Mouse (Mus musculus): ENCODE results near the gene Itsn1. TPM values are rescaled to one million over a fixed set of nuclear protein-coding genes. Genes with fewer than 3 reads are reported as not detected.

Gene Itsn1
- polyA plus RNA-seq, 1 experiment from 2014 or later, result 62.7 TPM

DNA sequence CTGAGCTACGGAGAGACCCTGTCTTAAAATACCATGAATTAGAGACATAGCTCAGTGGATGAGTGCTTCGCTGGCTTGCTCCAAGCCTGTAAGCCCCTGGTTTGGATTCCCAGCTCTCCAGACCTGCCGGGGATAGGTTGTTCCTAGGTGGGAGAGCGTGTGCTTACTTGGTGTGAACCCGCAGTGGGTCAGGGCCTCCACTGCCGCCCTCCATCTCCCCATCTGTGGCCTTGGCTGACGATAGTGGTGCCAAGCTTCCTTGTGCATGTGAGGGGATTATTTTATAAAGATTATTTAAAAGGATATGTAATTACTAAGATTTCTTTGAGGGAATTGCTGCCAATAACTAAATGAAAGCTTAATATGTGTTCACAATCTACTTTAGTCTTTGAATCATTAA, 43.5 kb downstream of the Itsn1 start:
- no peak for ATAC-seq
- Histone ChIP-seq H3K4me1 (replicated peaks) (peaks cover 57% of the 10 kb centered on the region), H3K9me3 (no peaks in the 10 kb centered on the region), H3K9ac (replicated peaks) (no peak overlapping the region), H3K36me3 (no peaks in the 10 kb centered on the region), H3K4me3 (replicated peaks) (no peak overlapping the region), H3K27me3 (no peaks in the 10 kb centered on the region), H3K27ac (no peak overlapping the region; the same call in 1 of the 2 replicates), H3K4me2 (replicated peaks) (no peak overlapping the region)
- 83% methylated on average over 7 of the region's 7 CpGs for WGBS

DNA sequence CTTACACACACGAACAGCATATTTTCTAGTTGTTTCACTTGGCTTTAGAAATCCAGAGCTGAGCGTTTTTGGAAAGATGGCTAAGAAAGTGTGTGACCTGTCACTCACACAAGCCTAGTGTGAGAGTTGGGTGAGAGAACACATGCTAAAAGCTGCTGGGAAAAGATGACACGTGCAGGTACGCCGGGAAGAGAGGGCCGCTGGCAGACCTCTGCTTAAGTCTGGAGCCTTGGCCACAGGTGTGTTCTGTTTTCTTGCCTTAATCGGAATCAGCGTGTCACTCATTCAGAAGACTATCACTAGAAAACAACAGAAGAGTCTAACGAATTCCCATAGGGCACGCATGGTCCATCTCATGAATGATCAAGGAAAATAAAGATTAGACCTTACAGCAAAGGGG, 50.5 kb downstream of the Itsn1 start:
- Histone ChIP-seq H3K36me3 (peaks cover 10% of the 10 kb centered on the region), H3K4me1 (replicated peaks) (peaks cover 23% of the 10 kb centered on the region; the same call in 1 of the 2 replicates), H3K9me3 (no peaks in the 10 kb centered on the region), H3K4me3 (replicated peaks) (no peak overlapping the region), H3K9ac (replicated peaks) (no peak overlapping the region), H3K4me2 (replicated peaks) (no peak overlapping the region), H3K27me3 (no peaks in the 10 kb centered on the region), H3K27ac (no peak overlapping the region)
- 73% methylated on average over 10 of the region's 10 CpGs for WGBS
- no peak for ATAC-seq

DNA sequence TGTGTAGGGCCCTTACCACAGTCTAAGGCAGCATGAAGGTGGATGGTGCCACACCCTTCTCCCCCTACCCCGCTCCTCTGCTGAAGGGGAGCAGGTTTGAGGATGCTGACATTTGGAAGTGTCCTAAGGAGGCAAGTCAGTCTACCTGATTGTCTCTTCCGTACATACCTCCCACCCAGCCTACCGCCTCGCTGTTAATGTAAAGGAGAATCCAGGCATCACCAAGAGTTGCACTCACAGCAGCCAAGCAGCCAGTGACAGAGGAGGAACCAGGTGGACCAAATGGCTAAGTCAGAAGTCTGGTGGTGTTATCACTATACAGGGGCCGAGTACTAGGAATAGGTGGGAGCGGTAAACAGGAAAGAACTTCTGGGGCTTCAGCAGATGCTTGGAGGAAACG, 51.1 kb downstream of the Itsn1 start:
- no peak overlapping the region for H3K27ac ChIP-seq
- H3K4me3 ChIP-seq (replicated peaks), result no peak overlapping the region
- H3K9me3 ChIP-seq, result no peaks in the 10 kb centered on the region
- H3K4me1 ChIP-seq (replicated peaks), result peaks cover 23% of the 10 kb centered on the region; the same call in 1 of the 2 replicates
- no peaks in the 10 kb centered on the region for H3K27me3 ChIP-seq
- ATAC-seq, result no peak
- 95% methylated on average over 7 of the region's 7 CpGs for WGBS
- H3K9ac ChIP-seq (replicated peaks), result no peak overlapping the region
- peaks cover 15% of the 10 kb centered on the region for H3K36me3 ChIP-seq
- no peak overlapping the region for H3K4me2 ChIP-seq (replicated peaks)

DNA sequence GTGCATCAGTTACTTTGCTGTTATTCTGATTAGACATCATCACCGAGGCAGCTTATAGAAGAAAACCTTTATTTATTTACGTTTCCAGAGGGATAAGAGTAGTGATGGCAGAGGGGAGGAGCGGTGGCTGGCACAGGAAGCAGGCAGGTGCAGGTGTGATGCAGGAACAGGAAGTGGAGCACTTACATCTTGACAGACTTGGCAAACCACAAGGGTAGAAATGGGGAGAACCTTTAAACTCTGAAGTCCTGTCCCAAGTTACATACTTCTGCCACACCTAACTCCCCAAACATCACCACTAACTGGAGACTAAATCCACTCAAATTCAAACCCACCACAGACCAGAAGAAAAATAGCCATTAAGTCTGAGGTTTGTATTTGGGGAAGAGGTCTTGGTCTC, 51.7 kb downstream of the Itsn1 start:
- Histone ChIP-seq H3K9me3 (no peaks in the 10 kb centered on the region), H3K27me3 (no peaks in the 10 kb centered on the region), H3K4me2 (replicated peaks) (no peak overlapping the region), H3K4me3 (replicated peaks) (no peak overlapping the region), H3K9ac (replicated peaks) (no peak overlapping the region), H3K4me1 (replicated peaks) (peaks cover 21% of the 10 kb centered on the region; the same call in 1 of the 2 replicates), H3K36me3 (peaks cover 21% of the 10 kb centered on the region), H3K27ac (no peak overlapping the region)
- WGBS, result 89% methylated on average over 3 of the region's 3 CpGs
- no peak for ATAC-seq

DNA sequence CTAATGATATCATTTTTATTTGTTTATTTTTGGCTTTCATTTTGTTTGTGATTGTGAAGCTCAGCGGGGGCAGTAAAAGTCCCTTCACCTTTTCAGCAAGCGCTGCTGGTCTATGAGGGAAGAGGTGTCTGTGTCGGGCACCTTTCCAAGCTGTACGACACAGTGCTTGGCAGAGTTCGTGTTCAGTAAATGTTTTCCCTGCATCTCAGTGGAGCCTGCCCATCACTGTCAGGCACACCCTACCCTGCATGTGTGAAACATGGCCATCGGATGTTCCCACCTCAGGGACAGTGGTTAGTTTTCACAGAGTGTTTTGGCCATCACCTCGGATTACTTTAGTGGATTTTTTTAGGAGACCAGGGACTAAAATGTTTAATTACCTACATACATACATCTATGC, 54.1 kb downstream of the Itsn1 start:
- Histone ChIP-seq H3K9me3 (no peaks in the 10 kb centered on the region), H3K4me1 (replicated peaks) (peaks cover 18% of the 10 kb centered on the region), H3K4me2 (replicated peaks) (no peak overlapping the region), H3K4me3 (replicated peaks) (no peak overlapping the region), H3K27me3 (no peaks in the 10 kb centered on the region), H3K9ac (replicated peaks) (no peak overlapping the region), H3K27ac (no peak overlapping the region), H3K36me3 (peaks cover 45% of the 10 kb centered on the region)
- ATAC-seq, result no peak
- WGBS, result 93% methylated on average over 7 of the region's 7 CpGs

DNA sequence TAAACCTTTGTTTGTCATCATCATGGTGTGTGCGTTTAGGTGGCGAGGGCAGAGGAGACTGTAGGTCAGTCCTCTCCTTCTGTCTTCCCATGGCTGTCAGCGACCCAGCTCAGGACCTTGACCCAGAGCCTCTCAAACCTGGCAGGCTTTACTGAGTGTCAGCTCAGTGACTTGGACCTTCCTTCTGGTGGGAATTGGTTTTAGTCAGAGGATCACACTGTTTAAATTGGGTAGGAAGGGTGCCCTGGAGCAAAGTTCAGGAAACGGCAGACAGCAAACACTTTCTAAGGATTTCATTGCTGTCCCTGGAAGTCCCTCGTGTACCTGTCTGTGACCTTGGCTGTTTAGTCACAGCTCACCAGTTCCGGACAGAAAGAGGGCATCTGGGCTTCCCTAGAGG, 55.2 kb downstream of the Itsn1 start:
- WGBS, result 81% methylated on average over 6 of the region's 6 CpGs
- ATAC-seq, result no peak
- H3K4me1 ChIP-seq (replicated peaks), result peaks cover 17% of the 10 kb centered on the region
- no peak overlapping the region for H3K4me3 ChIP-seq (replicated peaks)
- H3K36me3 ChIP-seq, result peaks cover 50% of the 10 kb centered on the region
- H3K9me3 ChIP-seq, result no peaks in the 10 kb centered on the region
- H3K9ac ChIP-seq (replicated peaks), result no peak overlapping the region
- H3K4me2 ChIP-seq (replicated peaks), result no peak overlapping the region
- no peaks in the 10 kb centered on the region for H3K27me3 ChIP-seq
- H3K27ac ChIP-seq, result no peak overlapping the region

DNA sequence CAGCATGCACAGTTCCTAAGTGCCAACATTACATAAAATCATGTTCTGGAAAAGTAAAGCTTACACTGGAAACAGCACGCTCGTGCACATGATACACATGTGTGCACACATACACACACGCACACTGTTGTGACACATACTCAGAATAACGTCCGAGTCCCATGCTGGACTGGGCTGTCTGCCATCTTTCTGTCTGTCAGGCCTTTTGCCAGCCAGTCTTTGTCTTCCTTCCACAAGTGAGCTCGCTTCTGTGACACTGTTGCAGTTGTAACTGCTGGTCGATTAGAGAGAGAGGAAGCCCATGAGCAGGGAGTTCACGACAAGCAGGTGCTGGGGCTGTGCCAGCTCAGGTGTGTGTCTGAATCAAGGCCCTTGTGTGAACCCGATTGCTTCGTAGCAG, 57.3 kb downstream of the Itsn1 start:
- Histone ChIP-seq H3K4me3 (replicated peaks) (no peak overlapping the region), H3K4me1 (replicated peaks) (peaks cover 11% of the 10 kb centered on the region), H3K9ac (replicated peaks) (no peak overlapping the region), H3K27ac (peak overlapping the region; percentile 44; the same call in 1 of the 2 replicates), H3K36me3 (peaks cover 49% of the 10 kb centered on the region), H3K4me2 (replicated peaks) (no peak overlapping the region), H3K9me3 (no peaks in the 10 kb centered on the region), H3K27me3 (no peaks in the 10 kb centered on the region)
- no peak for ATAC-seq
- WGBS, result 86% methylated on average over 10 of the region's 10 CpGs

DNA sequence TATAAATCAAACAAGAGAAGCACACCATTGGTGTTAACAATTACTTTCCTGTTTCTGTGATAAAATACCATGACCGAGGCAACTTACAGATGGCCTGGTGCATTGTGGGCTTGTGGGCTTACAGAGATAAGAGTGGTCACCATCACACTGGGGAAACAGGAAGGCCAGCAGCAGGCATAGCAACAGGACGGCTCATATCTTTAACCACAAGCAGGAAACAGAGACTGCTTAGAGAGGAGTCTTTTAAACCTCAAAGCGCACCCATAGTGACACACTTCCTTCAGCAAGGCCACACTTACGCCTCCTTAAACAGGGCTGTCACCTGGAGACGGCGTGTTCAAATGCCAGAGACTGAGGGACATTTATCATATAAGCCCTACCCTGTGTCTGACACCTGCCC, 60.6 kb downstream of the Itsn1 start:
- no peaks in the 10 kb centered on the region for H3K27me3 ChIP-seq
- H3K9me3 ChIP-seq, result no peaks in the 10 kb centered on the region
- peaks cover 50% of the 10 kb centered on the region for H3K36me3 ChIP-seq
- H3K4me3 ChIP-seq (replicated peaks), result no peak overlapping the region
- H3K4me2 ChIP-seq (replicated peaks), result no peak overlapping the region
- ATAC-seq, result no peak
- 91% methylated on average over 6 of the region's 6 CpGs for WGBS
- peak overlapping the region; percentile 5; the same call in 1 of the 2 replicates for H3K27ac ChIP-seq
- no peak overlapping the region for H3K9ac ChIP-seq (replicated peaks)
- peaks cover 8% of the 10 kb centered on the region for H3K4me1 ChIP-seq (replicated peaks)

DNA sequence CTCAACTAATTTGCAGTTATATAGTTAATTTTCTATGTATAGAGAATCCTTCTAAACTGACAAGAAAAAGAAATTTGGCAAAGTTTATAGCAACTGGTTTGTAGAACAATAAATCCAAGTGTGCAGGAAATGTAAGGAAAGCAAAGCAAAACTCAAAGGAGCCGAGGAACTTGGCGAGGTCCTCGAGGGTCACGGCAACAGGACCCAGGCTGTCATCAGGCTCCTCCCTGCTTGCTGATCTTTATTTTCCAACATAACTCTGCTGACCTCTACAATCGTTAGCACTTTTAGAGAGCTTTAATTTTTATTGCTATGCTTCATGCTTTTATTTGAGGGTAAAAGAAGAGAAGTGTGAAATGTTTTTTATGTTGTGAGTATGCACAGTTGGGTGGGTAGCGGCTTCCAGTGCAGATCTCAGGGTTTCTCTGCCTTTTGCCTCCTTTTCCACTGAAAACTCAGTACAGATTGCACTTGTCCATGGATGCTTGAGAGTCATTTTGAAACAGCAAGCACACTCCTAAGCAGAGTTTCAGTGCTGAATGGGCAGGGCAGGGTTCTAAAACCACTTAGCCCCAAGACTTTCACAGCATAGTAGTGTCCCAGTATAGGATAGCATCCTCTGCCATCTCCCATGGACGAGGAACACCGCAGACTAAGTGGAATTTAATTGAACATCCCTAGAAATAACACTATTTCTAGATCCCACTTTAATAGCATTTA, 63.6 kb downstream of the Itsn1 start:
- Histone ChIP-seq H3K9me3 (no peaks in the 10 kb centered on the region), H3K27ac (no peak overlapping the region), H3K4me3 (replicated peaks) (no peak overlapping the region), H3K4me1 (replicated peaks) (0 out of 2 replicates have a peak, but pooled peaks cover 3% of the 10 kb centered on the region), H3K36me3 (peaks cover 41% of the 10 kb centered on the region), H3K4me2 (replicated peaks) (no peak overlapping the region), H3K27me3 (no peaks in the 10 kb centered on the region), H3K9ac (replicated peaks) (no peak overlapping the region)
- ATAC-seq, result no peak
- 87% methylated on average over 8 of the region's 8 CpGs for WGBS

DNA sequence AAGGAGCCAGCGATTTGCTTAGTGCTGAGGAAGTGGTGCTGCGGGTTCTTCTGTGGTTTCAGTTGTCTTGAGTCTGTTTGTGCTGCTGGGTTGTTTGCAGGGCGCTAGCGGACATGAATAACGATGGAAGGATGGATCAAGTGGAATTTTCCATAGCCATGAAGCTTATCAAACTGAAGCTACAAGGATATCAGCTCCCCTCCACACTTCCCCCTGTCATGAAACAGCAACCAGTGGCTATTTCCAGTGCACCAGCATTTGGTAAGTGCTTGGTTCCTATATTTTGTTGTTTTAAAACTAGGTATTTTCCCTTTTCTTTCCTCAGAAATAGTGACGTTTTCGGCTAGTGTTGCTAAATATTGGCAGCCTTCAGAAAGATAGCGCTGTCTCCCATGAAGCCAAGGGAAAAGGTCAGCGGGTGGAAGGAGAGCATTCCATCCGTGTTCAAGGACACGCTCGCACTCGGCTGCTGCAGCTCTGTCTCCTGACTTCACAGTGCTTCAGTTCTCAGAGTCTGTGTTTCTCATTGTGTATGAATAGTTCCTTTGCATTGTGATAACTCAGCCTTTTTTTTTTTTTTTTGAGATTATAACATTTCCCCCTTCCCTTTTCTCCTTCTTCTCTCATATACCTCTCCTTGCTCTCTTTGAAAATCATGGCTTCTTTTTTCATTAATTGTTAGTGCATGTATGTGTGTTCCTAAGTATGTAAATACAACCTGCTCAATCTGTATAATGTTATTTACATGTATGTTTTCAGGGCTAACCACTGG, 64.6 kb downstream of the Itsn1 start:
- Histone ChIP-seq H3K36me3 (peaks cover 31% of the 10 kb centered on the region), H3K4me3 (replicated peaks) (no peak overlapping the region), H3K4me2 (replicated peaks) (no peak overlapping the region), H3K9me3 (no peaks in the 10 kb centered on the region), H3K9ac (replicated peaks) (no peak overlapping the region), H3K27ac (no peak overlapping the region), H3K27me3 (no peaks in the 10 kb centered on the region), H3K4me1 (replicated peaks) (0 out of 2 replicates have a peak, but pooled peaks cover 3% of the 10 kb centered on the region)
- WGBS, result 92% methylated on average over 13 of the region's 13 CpGs
- ATAC-seq, result no peak

DNA sequence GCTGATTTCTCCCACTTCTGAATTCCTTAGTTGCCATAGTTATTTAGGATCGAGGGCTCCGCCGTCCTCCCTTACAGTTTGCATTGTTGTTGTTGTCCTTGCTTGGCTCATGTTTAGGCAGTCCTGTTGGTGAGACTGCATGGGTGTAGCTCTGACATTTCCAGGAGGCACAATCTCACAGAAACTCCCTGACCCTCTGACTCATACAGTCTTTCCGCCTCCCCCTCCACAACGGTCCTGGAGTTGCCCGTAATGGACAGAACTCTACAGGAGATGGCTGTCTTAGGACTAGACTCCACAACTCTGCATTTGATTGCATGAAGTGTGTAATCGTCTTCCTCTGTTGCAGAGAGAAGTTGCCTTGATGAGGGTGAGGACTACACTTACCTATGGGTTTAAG, 65.2 kb downstream of the Itsn1 start:
- Histone ChIP-seq H3K4me2 (replicated peaks) (no peak overlapping the region), H3K9ac (replicated peaks) (no peak overlapping the region), H3K36me3 (peaks cover 33% of the 10 kb centered on the region), H3K27ac (no peak overlapping the region), H3K4me1 (replicated peaks) (0 out of 2 replicates have a peak, but pooled peaks cover 3% of the 10 kb centered on the region), H3K27me3 (no peaks in the 10 kb centered on the region), H3K4me3 (replicated peaks) (no peak overlapping the region), H3K9me3 (no peaks in the 10 kb centered on the region)
- 96% methylated on average over 7 of the region's 7 CpGs for WGBS
- no peak for ATAC-seq

DNA sequence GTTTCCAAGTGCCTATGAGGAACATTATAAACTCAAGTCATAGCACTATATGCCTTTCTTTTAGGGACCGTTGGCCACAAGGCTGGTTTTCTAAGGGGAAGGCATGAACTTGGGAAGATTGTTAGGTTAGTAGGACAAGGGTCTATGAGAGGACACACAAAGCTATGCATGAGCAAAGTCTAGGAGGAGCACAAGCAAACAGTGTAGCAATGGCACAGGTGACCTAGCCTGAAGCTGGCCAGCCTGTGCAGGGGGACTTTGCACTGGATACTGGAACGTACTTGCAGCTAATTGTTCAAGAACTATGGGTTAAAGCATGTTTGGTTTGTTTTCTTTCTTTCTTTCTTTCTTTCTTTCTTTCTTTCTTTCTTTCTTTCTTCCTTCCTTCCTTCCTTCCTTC, 66.0 kb downstream of the Itsn1 start:
- no peaks in the 10 kb centered on the region for H3K27me3 ChIP-seq
- H3K36me3 ChIP-seq, result peaks cover 33% of the 10 kb centered on the region
- no peak overlapping the region for H3K27ac ChIP-seq
- no peak for ATAC-seq
- 0 out of 2 replicates have a peak, but pooled peaks cover 2% of the 10 kb centered on the region for H3K4me1 ChIP-seq (replicated peaks)
- no peak overlapping the region for H3K4me2 ChIP-seq (replicated peaks)
- H3K9ac ChIP-seq (replicated peaks), result no peak overlapping the region
- no peaks in the 10 kb centered on the region for H3K9me3 ChIP-seq
- 97% methylated on average over 2 of the region's 2 CpGs for WGBS
- H3K4me3 ChIP-seq (replicated peaks), result no peak overlapping the region
